In the genomic region with DNA sequence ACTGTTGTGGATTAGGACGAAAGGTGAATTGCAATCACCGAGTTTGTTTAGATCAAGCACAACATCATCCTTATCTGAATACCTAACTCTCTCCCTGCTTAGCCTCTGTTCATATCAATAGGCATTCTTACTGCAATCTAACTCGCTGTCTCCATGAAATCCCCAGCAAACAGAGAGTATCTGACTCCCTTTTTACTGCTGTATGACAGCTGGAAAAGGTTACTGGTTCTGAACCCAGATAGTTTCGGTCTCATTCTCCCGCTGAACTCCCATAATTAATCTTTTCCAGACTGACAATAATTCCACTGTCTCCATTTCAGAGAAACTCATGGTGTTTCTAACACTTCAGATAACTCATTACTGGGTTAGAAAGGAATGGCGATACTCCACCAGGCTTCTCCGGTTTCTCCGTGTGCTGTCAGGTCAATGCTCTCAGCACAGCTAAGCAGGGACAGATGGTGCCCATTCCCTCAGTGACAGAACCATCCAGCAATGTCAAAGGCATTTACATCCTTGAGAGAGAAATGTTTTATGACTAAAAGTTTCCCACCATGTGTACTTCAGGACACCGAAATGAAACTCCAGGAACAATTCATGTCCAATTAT, we compare ENCODE assay signal across 8 mouse cellular contexts.
DNase-seq lines count a peak whose midpoint lies in the region; ATAC-seq lines count a peak whose summit lies in the region.

No protein-coding gene starts in this region.

- DNase-seq in cerebellum, adult 18-20 months: peak; percentile 12 to 31
- DNase-seq in cerebellum, adult 11-12 months: no peak
- DNase-seq in limb, embryonic 10.5 days (ENCODE audit: low spot score): peak; percentile 44
- DNase-seq in testis, postnatal 14 days (ENCODE audit: low spot score): no peak
- no peak for DNase-seq in layer of hippocampus, adult 9-10 months (ENCODE audit: low spot score)
- no peak for DNase-seq in urinary bladder, postnatal 14 days (ENCODE audit: low spot score)

- H3K4me1 ChIP-seq in embryonic facial prominence, embryonic 13.5 days: peaks cover 5% of the 10 kb centered on the region; the same call in 1 of the 2 replicates
- H3K4me1 ChIP-seq in limb, embryonic 10.5 days: peaks cover 22% of the 10 kb centered on the region

- no peaks in the 10 kb centered on the region for H3K36me3 ChIP-seq in embryonic facial prominence, embryonic 13.5 days
- no peaks in the 10 kb centered on the region for H3K36me3 ChIP-seq in limb, embryonic 10.5 days

- no peak overlapping the region for H3K9ac ChIP-seq in embryonic facial prominence, embryonic 13.5 days

- H3K27ac ChIP-seq in embryonic facial prominence, embryonic 13.5 days: no peak overlapping the region
- H3K27ac ChIP-seq in limb, embryonic 10.5 days: no peak overlapping the region

- peak overlapping the region; percentile 43 for H3K4me2 ChIP-seq in embryonic facial prominence, embryonic 13.5 days

- WGBS in embryonic facial prominence, embryonic 13.5 days: 21% methylated on average over 9 of the region's 9 CpGs
- WGBS in limb, embryonic 10.5 days: 32% methylated on average over 9 of the region's 9 CpGs

- no peaks in the 10 kb centered on the region for H3K9me3 ChIP-seq in embryonic facial prominence, embryonic 13.5 days
- H3K9me3 ChIP-seq in limb, embryonic 10.5 days (replicated peaks): no peaks in the 10 kb centered on the region

- ATAC-seq in CD4-positive, CD25-positive, alpha-beta regulatory T cell, adult 4 months: peak; percentile 44
- no peak for ATAC-seq in embryonic facial prominence, embryonic 13.5 days (ENCODE audit: insufficient number of reproducible peaks, insufficient read depth, low FRiP score, low TSS enrichment, low read depth)

- peak overlapping the region; percentile 15 for H3K4me3 ChIP-seq in embryonic facial prominence, embryonic 13.5 days
- no peak overlapping the region; the same call in 1 of the 2 replicates for H3K4me3 ChIP-seq in limb, embryonic 10.5 days

- no peaks in the 10 kb centered on the region for H3K27me3 ChIP-seq in embryonic facial prominence, embryonic 13.5 days
- no peaks in the 10 kb centered on the region for H3K27me3 ChIP-seq in limb, embryonic 10.5 days (ENCODE audit: low read depth, poor library complexity, severe bottlenecking)

Comparison
In these comparisons a context has a peak if more than half of its experiments do, and no peak if none do; other contexts are left out.
1. DNase-seq: peak in cerebellum, adult 18-20 months (2 of 2) and limb, embryonic 10.5 days (single experiment); none in cerebellum, adult 11-12 months (single experiment), testis, postnatal 14 days (single experiment), layer of hippocampus, adult 9-10 months (single experiment) and urinary bladder, postnatal 14 days (single experiment).